Mouse (Mus musculus) forelimb bud, embryonic 11.5 days (tissue): ENCODE results near the gene Mvb12b.

Source experiments
- DNase-seq: peaks from one replicate; pipeline ENCODE4 v3.0.0-alpha.2; 2012; ENCODE audit warnings: low read depth, low spot score

Mvb12b gene

DNA sequence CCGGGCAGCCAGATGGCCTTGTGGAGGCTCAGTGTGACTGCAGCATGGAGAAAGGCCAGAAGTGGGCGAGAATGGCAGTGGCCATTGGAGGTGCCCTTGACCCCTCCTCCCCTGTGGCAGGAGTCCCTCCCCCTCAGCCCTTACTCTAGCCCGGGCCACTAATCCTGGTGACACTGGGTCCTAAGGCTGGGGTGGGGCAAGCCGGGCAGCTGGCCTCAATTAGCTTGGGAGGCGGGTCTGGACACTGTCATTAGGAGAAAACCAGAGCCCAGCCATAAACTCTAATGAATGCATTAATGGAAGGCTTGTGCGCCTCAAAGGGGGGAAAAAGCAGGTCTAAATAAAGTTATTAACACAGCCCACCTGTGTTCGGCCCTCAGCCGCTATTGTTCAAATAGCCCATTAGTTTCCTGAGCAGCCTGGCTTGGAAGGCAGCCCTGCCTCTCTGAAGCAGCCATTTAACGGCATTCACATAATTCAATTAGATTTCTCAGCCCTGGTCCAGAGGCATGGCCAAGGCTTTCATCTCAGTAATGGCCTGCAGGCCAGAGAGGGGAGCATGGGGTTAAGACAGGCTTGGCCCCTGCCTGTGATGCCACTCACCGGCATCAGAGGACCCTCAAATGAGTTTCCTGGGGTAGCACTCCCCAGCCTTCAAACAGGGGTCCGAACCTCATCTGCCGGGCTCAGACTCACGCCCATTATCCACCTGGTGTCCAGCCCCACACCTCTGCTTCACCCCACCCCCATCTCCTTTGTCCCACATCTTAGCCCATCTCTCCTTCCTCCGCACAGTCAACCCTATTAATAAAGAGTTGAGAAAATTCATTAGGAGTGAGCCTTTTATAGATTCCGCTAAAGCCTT lies 186.9 kb downstream of the Mvb12b start:
- DNase-seq: peak; percentile 88

- no peak for DNase-seq
Observed at GRCm38 (mm10) chr2:33698898-33699297, 188.8 kb downstream of the Mvb12b start.

DNA sequence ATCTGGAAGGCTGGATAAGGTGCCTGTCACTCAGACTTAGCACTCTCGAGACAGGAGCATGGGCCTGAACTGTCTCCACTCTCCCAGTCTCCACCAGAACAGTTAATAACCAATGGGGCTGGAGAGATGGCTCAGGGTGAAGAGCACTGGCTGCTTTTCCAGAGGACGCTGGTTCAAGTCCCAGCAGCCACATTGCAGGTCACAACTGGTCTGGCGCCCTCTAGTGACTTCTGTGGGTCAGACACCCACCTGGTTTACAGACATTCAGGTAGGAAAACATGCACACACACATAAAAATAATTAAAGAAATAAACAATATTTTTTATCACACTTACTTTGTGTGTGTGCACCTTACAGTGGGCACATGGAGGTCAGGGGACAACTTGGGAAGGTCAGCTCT lies 191.3 kb downstream of the Mvb12b start:
- no peak for DNase-seq

DNA sequence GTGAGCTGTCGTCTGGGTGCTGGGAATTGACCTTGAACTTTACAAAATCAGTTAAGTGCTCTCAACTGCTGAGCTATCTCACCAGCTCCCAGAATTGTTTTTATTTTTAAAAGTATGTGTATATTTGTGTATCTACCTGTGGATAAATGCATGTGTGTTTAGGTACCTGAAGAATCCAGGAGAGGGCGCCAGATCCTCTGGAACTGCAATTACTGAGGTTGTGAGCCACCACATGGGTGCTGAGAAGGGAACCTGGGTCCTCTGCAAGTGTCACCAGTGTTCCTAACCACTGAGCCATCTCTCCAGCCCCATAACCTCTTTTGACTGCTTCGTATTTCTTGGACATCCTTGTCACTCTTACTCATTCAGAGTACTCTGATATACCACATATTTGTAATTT lies 193.8 kb downstream of the Mvb12b start:
- no peak for DNase-seq

DNA sequence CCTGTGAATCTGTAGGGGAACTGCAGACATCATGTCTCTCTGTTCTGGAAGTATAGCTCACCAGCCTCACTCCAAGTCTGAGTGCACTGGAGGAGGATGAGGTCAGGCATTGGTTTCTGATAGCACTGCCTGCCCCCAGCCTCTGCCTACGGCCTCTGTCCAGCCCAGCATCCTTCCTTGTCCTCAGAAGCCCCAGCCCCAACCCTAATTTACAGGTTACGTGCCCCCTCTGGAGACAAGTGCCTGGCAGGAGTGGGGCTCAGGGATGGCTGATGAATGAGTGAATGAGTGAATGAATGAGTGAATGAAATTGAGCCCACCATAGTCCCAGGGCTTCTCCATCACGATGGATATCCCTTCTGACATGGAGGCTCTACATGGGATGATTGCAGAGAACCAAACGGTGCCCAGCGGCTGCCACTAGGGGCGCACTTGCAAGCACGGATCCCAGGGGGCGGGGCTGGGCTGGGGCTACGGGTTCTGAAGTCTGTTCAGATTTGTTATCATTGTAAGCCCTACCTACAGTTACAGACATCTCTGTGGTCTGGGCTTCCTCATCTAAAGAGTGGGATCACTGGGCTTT lies 197.8 kb downstream of the Mvb12b start:
- no peak for DNase-seq

- no peak for DNase-seq
Observed at GRCm38 (mm10) chr2:33689155-33689879, 198.4 kb downstream of the Mvb12b start.

- DNase-seq: no peak
Observed at GRCm38 (mm10) chr2:33683594-33683993, 204.2 kb downstream of the Mvb12b start.

DNA sequence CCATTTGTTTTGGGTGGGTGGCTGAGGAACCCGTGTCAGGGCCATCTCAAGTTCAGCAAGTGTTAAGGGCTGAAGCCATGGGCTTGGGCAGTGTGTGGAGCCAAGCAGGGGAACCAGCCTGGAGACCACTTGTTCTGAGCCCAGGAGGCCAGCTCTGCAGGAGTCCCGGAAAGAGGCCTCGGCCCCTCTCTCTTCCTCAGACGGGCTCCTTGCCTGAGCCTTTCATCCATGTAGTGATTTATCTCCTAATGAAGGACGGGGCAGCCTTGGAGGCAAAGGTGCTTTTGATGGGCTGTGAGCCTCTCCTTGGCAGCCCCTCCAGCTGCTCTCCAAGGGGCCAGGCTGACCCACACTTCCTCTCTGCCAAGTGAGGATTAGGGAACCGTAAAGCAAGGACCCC lies 204.7 kb downstream of the Mvb12b start:
- no peak for DNase-seq

DNA sequence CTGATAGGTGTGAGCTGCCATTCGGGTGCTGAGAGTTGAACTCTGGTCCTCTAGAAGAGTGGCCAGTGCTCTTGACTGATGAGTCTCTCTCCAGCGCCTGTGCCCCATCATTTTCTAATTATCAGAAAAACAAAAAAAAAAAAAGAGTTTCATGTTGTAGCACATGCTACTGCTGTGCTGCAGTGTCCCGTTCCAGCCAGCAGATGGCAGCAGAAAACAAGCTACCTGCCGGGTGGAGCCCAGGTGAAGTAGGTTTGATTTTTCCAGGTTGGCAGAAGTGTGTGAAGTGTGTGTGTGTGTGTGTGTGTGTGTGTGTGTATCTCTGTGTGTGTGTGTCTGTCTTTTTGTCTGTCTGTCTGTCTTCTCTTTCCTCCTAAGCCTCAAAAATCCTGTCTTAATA lies 205.5 kb downstream of the Mvb12b start:
- peak; percentile 73 for DNase-seq
